Mouse (Mus musculus) heart, postnatal 0 days (tissue): Measurements from ENCODE around the gene Ptgs1. TPM values are rescaled to one million over a fixed set of nuclear protein-coding genes. Genes with fewer than 3 reads are reported as not detected.
"Not testable (repeated sequence)": the region's sequence is repeated elsewhere in the genome, so short reads cannot be mapped to it uniquely, and the experiment has no call there.

Experiments
- ATAC-seq: fragments of 200-750 bp; cut with Nextera tagmentation; 2 replicates; pipeline ENCODE4 v1.8.0; 2017; ENCODE audit warnings: low read depth, moderate number of reproducible peaks, moderate library complexity; ENCODE audit not compliant: insufficient read depth
- DNase-seq: peaks from one replicate; pipeline ENCODE4 v3.0.0-alpha.2; 2016; ENCODE audit warnings: low spot score
- H3K27ac ChIP-seq: fragments of 300-500 bp; sonication (generic); 2 replicates; pipeline ENCODE4 v1.5.1; 2014; ENCODE audit warnings: low read depth, mild to moderate bottlenecking
- H3K27me3 ChIP-seq: fragments of 300-500 bp; sonication (generic); 2 replicates; pipeline ENCODE4 v1.6.1; 2014; ENCODE audit warnings: low read length, mixed read lengths; ENCODE audit not compliant: control insufficient read depth, insufficient read depth
- H3K36me3 ChIP-seq: fragments of 300-500 bp; sonication (generic); replicated peaks from 2 replicates; pipeline ENCODE4 v1.6.1; 2014; ENCODE audit warnings: low read length, mixed read lengths; ENCODE audit not compliant: control insufficient read depth, insufficient read depth
- H3K4me1 ChIP-seq: fragments of 300-500 bp; sonication (generic); 2 replicates; pipeline ENCODE4 v1.6.1; 2014; ENCODE audit warnings: antibody characterized with exemption; ENCODE audit not compliant: control insufficient read depth, insufficient read depth
- H3K4me2 ChIP-seq: fragments of 300-500 bp; sonication (generic); 2 replicates; pipeline ENCODE4 v1.6.1; 2014; ENCODE audit warnings: low read depth, mild to moderate bottlenecking, low read length, moderate library complexity
- H3K4me3 ChIP-seq: fragments of 300-500 bp; sonication (generic); 2 replicates; pipeline ENCODE4 v1.5.1; 2014; ENCODE audit warnings: low read depth, low read length
- H3K9ac ChIP-seq: fragments of 300-500 bp; sonication (generic); replicated peaks from 2 replicates; pipeline ENCODE4 v1.6.1; 2014; ENCODE audit warnings: low read depth, low read length, mixed read lengths
- H3K9me3 ChIP-seq: fragments of 300-500 bp; sonication (generic); replicated peaks from 2 replicates; pipeline ENCODE4 v1.6.1; 2016; ENCODE audit warnings: low read length; ENCODE audit not compliant: control insufficient read depth
- CTCF ChIP-seq: IDR thresholded peaks from 2 replicates; pipeline ENCODE4 v1.5.1; 2016; ENCODE audit warnings: antibody characterized with exemption, control low read depth, low read depth
- EP300 ChIP-seq: IDR thresholded peaks from 2 replicates; pipeline ENCODE4 v1.6.1; 2016; ENCODE audit warnings: antibody characterized with exemption, low read depth
- WGBS: fragments of 180-500 bp; shearing (Covaris S2); extraction: QIAGEN DNeasy Blood & Tissue Kit; methylation state at CpG from one replicate; pipeline ENCODE4 v1.1.7; 2014; 5-methylcytosine and 5-hydroxymethylcytosine counted together
- polyA plus RNA-seq: library from polyadenylated mRNA; unstranded; fragments of >200 nt; fragmentation: Nextera tagmentation; extraction: Ambion mirVana; gene quantifications from 2 replicates; pipeline ENCODE4 v1.2.1, GENCODE M21; 2015
- total RNA-seq: library from RNA; depleted of rRNA; stranded (reverse); fragments of >200 nt; gene quantifications from 2 replicates; pipeline ENCODE4 v1.2.3, GENCODE M21; 2014; ENCODE audit warnings: low replicate concordance; rRNA removed

Gene Ptgs1
- 49.7 and 55.9 TPM in 2 replicates for total RNA-seq
- polyA plus RNA-seq, result 21.6 and 21.9 TPM in 2 replicates

- Histone ChIP-seq H3K27me3 (no peaks in the 10 kb centered on the region), H3K4me1 (peaks cover 14% of the 10 kb centered on the region), H3K36me3 (no peaks in the 10 kb centered on the region), H3K9me3 (no peaks in the 10 kb centered on the region), H3K4me2 (peak within 1 kb of the TSS; percentile 82), H3K9ac (peak within 1 kb of the TSS; percentile 47), H3K4me3 (peak within 1 kb of the TSS; percentile 52), H3K27ac (peak within 1 kb of the TSS; percentile 43; the same call in 1 of the 2 replicates)
- peak; percentile 20; the same call in 1 of the 2 replicates for TF ChIP-seq CTCF
- no peak for TF ChIP-seq EP300
- peak; percentile 59 for ATAC-seq
- under 1% methylated on average over 18 of the region's 18 CpGs for WGBS
- DNase-seq, result peak; percentile 53
Measured at GRCm38 (mm10) chr2:36230366-36230765, at the start of gene Ptgs1. Ptgs1 (plus strand) TSS chr2:36230426.

DNA sequence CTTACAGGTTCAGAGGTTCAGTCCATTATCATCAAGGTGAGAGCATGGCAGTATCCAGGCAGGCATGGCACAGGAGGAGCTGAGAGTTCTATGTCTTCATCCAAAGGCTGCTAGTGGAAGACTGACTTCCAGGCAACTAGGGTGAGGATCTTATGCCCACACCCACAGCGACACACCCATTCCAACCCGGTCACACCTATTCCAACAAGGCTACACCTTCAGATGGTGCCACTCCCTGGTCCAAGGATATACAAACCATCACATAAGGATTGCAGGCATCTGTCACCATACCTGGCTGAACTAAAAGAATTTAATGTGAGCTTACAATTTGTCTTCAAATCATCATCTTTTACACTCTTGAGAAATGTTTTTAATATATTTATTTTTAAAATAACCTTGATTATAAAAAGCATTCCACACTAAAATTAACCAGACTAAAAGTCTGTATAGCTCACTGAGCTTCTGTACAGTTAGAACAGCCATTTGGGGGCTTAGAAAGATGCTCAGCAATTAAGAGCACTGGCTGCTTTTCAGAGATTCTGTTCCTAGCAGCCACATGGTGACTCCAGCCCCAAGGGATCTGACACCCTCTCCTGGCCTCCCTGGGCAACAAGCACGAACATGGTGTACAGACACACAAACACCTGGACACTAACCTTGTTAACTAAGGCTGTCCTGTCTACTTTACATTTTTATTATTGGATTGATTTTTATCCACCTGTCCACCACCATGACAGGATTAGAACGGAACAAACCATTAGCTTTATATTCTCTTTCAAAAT lies 48.4 kb upstream of the Ptgs1 start:
- H3K9ac ChIP-seq, DNase-seq, ATAC-seq, H3K27ac ChIP-seq, H3K27me3 ChIP-seq, H3K9me3 ChIP-seq, H3K4me2 ChIP-seq, H3K4me3 ChIP-seq: not testable (repeated sequence)
- Histone ChIP-seq H3K4me1 (peaks cover 25% of the 10 kb centered on the region), H3K36me3 (peaks cover 30% of the 10 kb centered on the region)
- 90% methylated on average over 4 of the region's 4 CpGs for WGBS

GRCm38 (mm10) chr2:36183278-36183677 lies 46.9 kb upstream of the Ptgs1 start:
- no peaks in the 10 kb centered on the region for H3K9me3 ChIP-seq
- peaks cover 21% of the 10 kb centered on the region for H3K4me1 ChIP-seq
- TF ChIP-seq EP300, result no peak
- TF ChIP-seq CTCF, result no peak
- no peak overlapping the region; the same call in 1 of the 2 replicates for H3K9ac ChIP-seq
- peaks cover 17% of the 10 kb centered on the region for H3K36me3 ChIP-seq
- no peak overlapping the region for H3K4me2 ChIP-seq
- 36% methylated on average over 2 of the region's 2 CpGs for WGBS
- peak; percentile 73 for DNase-seq
- H3K27ac ChIP-seq, result peak overlapping the region; percentile 89
- no peaks in the 10 kb centered on the region for H3K27me3 ChIP-seq
- H3K4me3 ChIP-seq, result no peak overlapping the region
- ATAC-seq, result peak; percentile 80

- Histone ChIP-seq H3K4me3 (no peak overlapping the region), H3K9ac (no peak overlapping the region), H3K9me3 (no peaks in the 10 kb centered on the region), H3K4me2 (no peak overlapping the region), H3K27ac (peak overlapping the region; percentile 89), H3K36me3 (peaks cover 16% of the 10 kb centered on the region), H3K4me1 (peaks cover 21% of the 10 kb centered on the region), H3K27me3 (no peaks in the 10 kb centered on the region)
- WGBS, result 78% methylated on average over 2 of the region's 2 CpGs
- 0 out of 2 replicates have a peak, but pooled peaks have one; percentile 39 for ATAC-seq
- TF ChIP-seq CTCF (no peak), EP300 (no peak)
- no peak for DNase-seq
Measured at GRCm38 (mm10) chr2:36184192-36184591, 46.0 kb upstream of the Ptgs1 start.

- no peak for TF ChIP-seq EP300
- TF ChIP-seq CTCF, result no peak
- Histone ChIP-seq H3K27ac (peak overlapping the region; percentile 89), H3K9ac (0 out of 2 replicates have a peak overlapping the region, but pooled peaks have one; percentile 15), H3K4me1 (peaks cover 16% of the 10 kb centered on the region), H3K27me3 (no peaks in the 10 kb centered on the region), H3K4me3 (no peak overlapping the region), H3K9me3 (no peaks in the 10 kb centered on the region), H3K36me3 (peaks cover 10% of the 10 kb centered on the region), H3K4me2 (no peak overlapping the region)
- no peak for ATAC-seq
- 66% methylated on average over 6 of the region's 6 CpGs for whole genome bisulfite sequencing
- DNase-seq, result no peak
Measured at GRCm38 (mm10) chr2:36184876-36185275, 45.4 kb upstream of the Ptgs1 start.

- DNase-seq, result not testable (repeated sequence)
Measured at GRCm38 (mm10) chr2:36189200-36189599, 41.0 kb upstream of the Ptgs1 start.

More at GRCm38 (mm10) chr2:36189200-36189599, 41.0 kb upstream of the Ptgs1 start:
- H3K4me3 ChIP-seq, H3K36me3 ChIP-seq, H3K4me2 ChIP-seq, H3K9ac ChIP-seq, H3K9me3 ChIP-seq, H3K4me1 ChIP-seq, H3K27me3 ChIP-seq: not testable (repeated sequence)
- WGBS, result 55% methylated on average over 6 of the region's 6 CpGs
- ATAC-seq, result peak; percentile 66
- peak overlapping the region; percentile 74 for H3K27ac ChIP-seq
